Mouse (Mus musculus) olfactory bulb, adult 2 months (tissue): ENCODE results near the gene Hcrt.

Experiments
- CTCF ChIP-seq: fragments of 200-500 bp; IDR thresholded peaks from 2 replicates; pipeline ENCODE4 v1.5.1; 2012; ENCODE audit warnings: low read depth, mild to moderate bottlenecking, low read length, moderate library complexity; ENCODE audit not compliant: insufficient read depth
- POLR2A ChIP-seq: fragments of 200-500 bp; IDR thresholded peaks from 2 replicates; pipeline ENCODE4 v1.6.1; 2012; ENCODE audit warnings: mild to moderate bottlenecking, low read depth, low read length, moderate library complexity; ENCODE audit not compliant: insufficient read depth

DNA sequence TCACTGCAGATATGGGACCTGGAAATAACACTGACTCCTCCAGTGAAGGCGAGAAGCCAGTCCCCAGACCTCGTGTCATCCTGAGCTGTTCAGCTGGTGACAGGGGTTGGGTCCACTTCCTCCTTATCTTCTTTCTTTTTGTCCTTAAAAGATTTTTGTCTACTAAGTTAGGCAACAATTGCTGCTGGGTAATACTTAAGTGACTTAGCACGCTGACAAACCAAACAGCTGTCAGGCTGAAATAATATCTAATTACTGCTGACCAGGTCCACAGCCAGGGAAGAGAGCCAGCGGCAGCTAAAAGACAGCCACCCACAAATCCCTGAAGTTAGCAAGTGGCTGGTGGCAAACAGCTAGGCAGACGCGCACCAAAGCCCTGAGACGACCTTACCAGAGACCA is 42.8 kb upstream of the Hcrt start:
- TF ChIP-seq POLR2A, result no peak
- TF ChIP-seq CTCF, result no peak
